Mouse (Mus musculus) kidney, postnatal 36 days (tissue): ENCODE data around the gene Fto.

Experiments used
- DNase-seq, 2 experiments: peaks; one replicate each; pipeline ENCODE4 v3.0.0; 2021 to 2022; ENCODE audit warnings: mixed read lengths in 2 of 2

Gene Fto

GRCm38 (mm10) chr8:91359511-91359910 is 46.2 kb downstream of the Fto start:
- no peak for DNase-seq

GRCm38 (mm10) chr8:91360644-91361357 is 47.5 kb downstream of the Fto start:
- no peak for DNase-seq

- DNase-seq, result no peak
Observed at GRCm38 (mm10) chr8:91363272-91363860, 50.0 kb downstream of the Fto start.

GRCm38 (mm10) chr8:91364216-91364615 is 50.9 kb downstream of the Fto start:
- DNase-seq, result no peak

GRCm38 (mm10) chr8:91365804-91366203 is 52.5 kb downstream of the Fto start:
- no peak for DNase-seq

- no peak for DNase-seq
Observed at GRCm38 (mm10) chr8:91370899-91371298, 57.6 kb downstream of the Fto start.

GRCm38 (mm10) chr8:91371995-91372394 is 58.7 kb downstream of the Fto start:
- DNase-seq, result no peak

GRCm38 (mm10) chr8:91372780-91373577 is 59.7 kb downstream of the Fto start:
- no peak for DNase-seq

GRCm38 (mm10) chr8:91375054-91375938 is 62.0 kb downstream of the Fto start:
- DNase-seq, result peak in 1 of 2 experiments; percentile 46

- DNase-seq, result no peak
Observed at GRCm38 (mm10) chr8:91376785-91377184, 63.5 kb downstream of the Fto start.

GRCm38 (mm10) chr8:91377275-91377674 is 64.0 kb downstream of the Fto start:
- no peak for DNase-seq

- DNase-seq, result peak; percentile 94 to 95
Observed at GRCm38 (mm10) chr8:91378846-91379499, 65.6 kb downstream of the Fto start.

GRCm38 (mm10) chr8:91380796-91381542 is 67.6 kb downstream of the Fto start:
- no peak for DNase-seq

GRCm38 (mm10) chr8:91381543-91382106 is 68.3 kb downstream of the Fto start:
- DNase-seq, result peak; percentile 66 to 83

GRCm38 (mm10) chr8:91383210-91383609 is 69.9 kb downstream of the Fto start:
- DNase-seq, result no peak

- no peak for DNase-seq
Observed at GRCm38 (mm10) chr8:91383811-91384210, 70.5 kb downstream of the Fto start.

- DNase-seq, result no peak
Observed at GRCm38 (mm10) chr8:91384389-91384788, 71.1 kb downstream of the Fto start.

- DNase-seq, result no peak
Observed at GRCm38 (mm10) chr8:91385808-91386207, 72.5 kb downstream of the Fto start.

GRCm38 (mm10) chr8:91390369-91391020 is 77.2 kb downstream of the Fto start:
- peak; percentile 42 to 47 for DNase-seq

GRCm38 (mm10) chr8:91392261-91392660 is 78.9 kb downstream of the Fto start:
- peak; percentile 65 to 74 for DNase-seq
